Mouse (Mus musculus) heart, adult 2 months (tissue): ENCODE results near the gene Adi1.

Source experiments
- CTCF ChIP-seq: fragments of 200-600 bp; IDR thresholded peaks from 2 replicates; pipeline ENCODE4 v1.8.1; 2022; ENCODE audit warnings: antibody characterized with exemption, mild to moderate bottlenecking, moderate library complexity
- EP300 ChIP-seq: fragments of 200-500 bp; IDR thresholded peaks from 2 replicates; pipeline ENCODE4 v1.6.1; 2011; ENCODE audit warnings: low read depth, low read length, control low read depth; ENCODE audit not compliant: insufficient read depth
- POLR2A ChIP-seq: fragments of 200-500 bp; IDR thresholded peaks from 2 replicates; pipeline ENCODE4 v1.6.1; 2011; ENCODE audit warnings: mild to moderate bottlenecking, low read depth, low read length, control low read depth; ENCODE audit not compliant: insufficient read depth

DNA sequence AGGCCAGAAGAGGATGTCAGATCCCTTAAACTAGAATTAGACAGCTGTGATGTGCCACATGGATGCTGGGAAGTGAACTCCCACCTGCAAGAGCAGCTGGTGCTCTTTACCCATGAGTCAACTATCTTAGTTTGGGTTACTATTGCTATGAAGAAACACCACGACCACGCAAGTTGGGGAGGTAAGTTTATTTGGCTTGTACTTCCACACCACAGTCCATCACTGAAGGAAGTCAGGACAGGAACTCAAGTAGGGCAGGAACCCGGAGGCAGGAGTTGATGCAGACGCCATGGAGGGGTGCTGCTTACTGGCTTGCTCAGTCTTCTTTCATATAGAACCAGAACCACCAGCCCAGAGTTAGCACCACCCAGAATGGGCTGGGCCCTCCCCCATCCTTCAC, 47.9 kb upstream of the Adi1 start:
- TF ChIP-seq CTCF (no peak), POLR2A (no peak), EP300 (no peak)
